Mouse (Mus musculus): ENCODE data around the gene Orm1. TPM values are rescaled to one million over a fixed set of nuclear protein-coding genes. Genes with fewer than 3 reads are reported as not detected.
A peak's percentile ranks its signal among the peaks of the same experiment; 100 is the strongest.

Orm1 gene
- 3.9 and 4.7 TPM in 2 replicates for polyA plus RNA-seq (2012; rRNA removed)

GRCm38 (mm10) chr4:63344295-63344694 is at the start of gene Orm1:
Orm1 (plus strand) TSS chr4:63344560.
- 62% methylated on average over 8 of the region's 8 CpGs for WGBS
- Histone ChIP-seq H3K4me1 (ENCODE audit: control insufficient read depth, insufficient read depth, low read length) (no peaks in the 10 kb centered on the region), H3K4me3 (replicated peaks; ENCODE audit: extremely low read depth, low read depth, low read length) (no peak within 1 kb of the TSS)
- TF ChIP-seq CTCF (IDR thresholded peaks at IDR 0.05; ENCODE audit: insufficient read depth, low read length) (no peak), POLR2A (IDR thresholded peaks at IDR 0.05; ENCODE audit: borderline replicate concordance, extremely low read depth, low read depth, low read length) (no peak)
- no peak for DNase-seq

DNA sequence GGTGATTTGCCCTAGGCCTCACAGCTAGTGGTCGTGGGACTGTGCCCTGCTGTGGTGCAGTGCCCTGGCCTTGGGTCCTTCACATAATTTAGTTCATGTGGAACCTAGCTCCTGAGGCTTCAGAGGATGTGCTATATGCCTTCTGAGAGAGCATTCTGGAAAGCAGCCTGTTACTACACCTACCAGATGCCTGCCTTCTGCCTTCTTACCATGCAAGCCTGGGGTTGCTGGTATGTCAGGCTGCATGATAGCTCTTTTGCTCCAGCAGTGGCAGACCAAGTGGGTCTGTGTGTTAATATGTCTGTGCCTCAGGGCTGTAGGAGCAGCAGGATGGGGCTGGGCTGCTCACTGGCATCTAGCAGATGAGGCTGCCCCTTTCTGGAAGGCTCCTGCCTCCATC is 48.7 kb upstream of the Orm1 start:
- TF ChIP-seq POLR2A (IDR thresholded peaks at IDR 0.05; ENCODE audit: borderline replicate concordance, extremely low read depth, low read depth, low read length) (no peak), CTCF (IDR thresholded peaks at IDR 0.05; ENCODE audit: insufficient read depth, low read length) (no peak)
- no peaks in the 10 kb centered on the region for H3K4me1 ChIP-seq (ENCODE audit: control insufficient read depth, insufficient read depth, low read length)
- 77% methylated on average over 1 of the region's 1 CpGs for WGBS
- H3K4me3 ChIP-seq (replicated peaks; ENCODE audit: extremely low read depth, low read depth, low read length) = no peak overlapping the region
- no peak for DNase-seq

DNA sequence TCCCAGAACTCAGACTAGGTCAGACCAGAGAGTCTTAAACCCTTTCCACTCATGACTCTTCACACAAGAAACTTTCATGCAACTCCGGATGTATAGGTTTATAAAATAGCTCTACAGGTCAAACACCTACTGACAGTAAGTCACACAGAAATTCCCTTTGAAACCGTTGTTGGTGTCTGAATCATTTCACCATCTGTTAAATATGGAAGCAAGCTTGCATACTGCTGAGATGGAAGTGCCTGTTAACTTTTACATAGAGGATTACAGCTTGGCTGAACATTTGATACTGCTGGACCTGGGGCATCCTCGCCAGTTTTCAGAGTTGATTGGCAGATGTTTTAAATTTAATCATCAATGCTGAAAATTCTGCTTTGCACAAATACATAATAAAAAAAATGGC is 48.1 kb upstream of the Orm1 start:
- DNase-seq = no peak
- no peak for TF ChIP-seq POLR2A (IDR thresholded peaks at IDR 0.05; ENCODE audit: borderline replicate concordance, extremely low read depth, low read depth, low read length)
- TF ChIP-seq CTCF (IDR thresholded peaks at IDR 0.05; ENCODE audit: insufficient read depth, low read length) = no peak
- Histone ChIP-seq H3K4me1 (ENCODE audit: control insufficient read depth, insufficient read depth, low read length) (no peaks in the 10 kb centered on the region), H3K4me3 (replicated peaks; ENCODE audit: extremely low read depth, low read depth, low read length) (no peak overlapping the region)
- 60% methylated on average over 3 of the region's 3 CpGs for WGBS

DNA sequence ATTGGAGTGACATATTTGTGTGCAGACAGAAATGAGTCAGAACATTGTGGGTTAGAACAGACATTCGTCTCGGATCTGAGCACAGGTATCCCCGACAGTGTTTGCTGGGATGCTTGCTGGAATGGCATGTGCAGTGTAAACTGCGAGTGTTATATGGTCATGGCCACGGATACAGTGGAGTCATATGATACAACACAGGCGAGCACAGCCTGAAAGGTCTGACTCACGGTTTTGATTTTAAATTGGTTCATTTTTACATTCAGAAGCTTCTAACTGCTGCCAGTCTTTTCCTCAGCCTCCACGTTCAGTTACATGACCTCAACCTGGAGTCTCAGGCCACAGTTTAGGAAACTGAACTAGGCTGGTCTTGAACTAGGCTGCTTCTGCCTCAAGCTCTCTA is 47.5 kb upstream of the Orm1 start:
- TF ChIP-seq CTCF (IDR thresholded peaks at IDR 0.05; ENCODE audit: insufficient read depth, low read length) (no peak), POLR2A (IDR thresholded peaks at IDR 0.05; ENCODE audit: borderline replicate concordance, extremely low read depth, low read depth, low read length) (no peak)
- DNase-seq = no peak
- Histone ChIP-seq H3K4me3 (replicated peaks; ENCODE audit: extremely low read depth, low read depth, low read length) (no peak overlapping the region), H3K4me1 (ENCODE audit: control insufficient read depth, insufficient read depth, low read length) (no peaks in the 10 kb centered on the region)
- WGBS = 74% methylated on average over 8 of the region's 8 CpGs

- 88% methylated on average over 8 of the region's 8 CpGs for WGBS
- Histone ChIP-seq H3K4me1 (ENCODE audit: control insufficient read depth, insufficient read depth, low read length) (no peaks in the 10 kb centered on the region), H3K4me3 (replicated peaks; ENCODE audit: extremely low read depth, low read depth, low read length) (no peak overlapping the region)
- no peak for DNase-seq
- no peak for TF ChIP-seq CTCF (IDR thresholded peaks at IDR 0.05; ENCODE audit: insufficient read depth, low read length)
- no peak for TF ChIP-seq POLR2A (IDR thresholded peaks at IDR 0.05; ENCODE audit: borderline replicate concordance, extremely low read depth, low read depth, low read length)
Measured at GRCm38 (mm10) chr4:63298191-63298590, 46.2 kb upstream of the Orm1 start.

DNA sequence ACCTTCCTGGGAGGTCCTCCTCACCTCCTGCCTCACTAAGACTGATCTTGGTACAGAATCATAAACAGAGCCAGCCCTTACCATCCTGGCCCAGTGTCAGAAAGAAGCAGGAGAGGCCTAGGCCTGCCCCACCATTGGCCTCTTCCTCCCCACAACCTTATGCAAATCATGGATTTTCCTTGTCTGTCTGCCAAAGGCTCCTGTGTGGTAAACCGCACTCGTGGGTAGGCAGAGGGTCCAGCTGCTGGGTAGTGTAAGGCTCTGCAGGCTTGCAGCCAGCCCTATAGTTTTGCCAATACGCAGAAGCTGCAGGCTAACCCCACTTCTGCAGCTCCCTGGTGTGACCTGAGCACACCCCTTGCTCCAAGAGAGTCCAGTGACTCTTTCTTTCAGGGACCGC is 41.7 kb upstream of the Orm1 start:
- WGBS = 52% methylated on average over 4 of the region's 4 CpGs
- no peak for DNase-seq
- no peak overlapping the region for H3K4me3 ChIP-seq (replicated peaks; ENCODE audit: extremely low read depth, low read depth, low read length)
- TF ChIP-seq CTCF (IDR thresholded peaks at IDR 0.05; ENCODE audit: insufficient read depth, low read length) = no peak
- no peak for TF ChIP-seq POLR2A (IDR thresholded peaks at IDR 0.05; ENCODE audit: borderline replicate concordance, extremely low read depth, low read depth, low read length)
- no peaks in the 10 kb centered on the region for H3K4me1 ChIP-seq (ENCODE audit: control insufficient read depth, insufficient read depth, low read length)

- WGBS = 38% methylated on average over 21 of the region's 21 CpGs
- Histone ChIP-seq H3K4me3 (replicated peaks; ENCODE audit: extremely low read depth, low read depth, low read length) (no peak overlapping the region), H3K4me1 (ENCODE audit: control insufficient read depth, insufficient read depth, low read length) (no peaks in the 10 kb centered on the region)
- peak; percentile 81 for DNase-seq
- TF ChIP-seq CTCF (IDR thresholded peaks at IDR 0.05; ENCODE audit: insufficient read depth, low read length) (peak; percentile 39), POLR2A (IDR thresholded peaks at IDR 0.05; ENCODE audit: borderline replicate concordance, extremely low read depth, low read depth, low read length) (no peak)
Measured at GRCm38 (mm10) chr4:63307175-63308062, 36.9 kb upstream of the Orm1 start.

GRCm38 (mm10) chr4:63308316-63308715 is 36.0 kb upstream of the Orm1 start:
- TF ChIP-seq POLR2A (IDR thresholded peaks at IDR 0.05; ENCODE audit: borderline replicate concordance, extremely low read depth, low read depth, low read length) (no peak), CTCF (IDR thresholded peaks at IDR 0.05; ENCODE audit: insufficient read depth, low read length) (no peak)
- 78% methylated on average over 3 of the region's 3 CpGs for WGBS
- DNase-seq = no peak

DNA sequence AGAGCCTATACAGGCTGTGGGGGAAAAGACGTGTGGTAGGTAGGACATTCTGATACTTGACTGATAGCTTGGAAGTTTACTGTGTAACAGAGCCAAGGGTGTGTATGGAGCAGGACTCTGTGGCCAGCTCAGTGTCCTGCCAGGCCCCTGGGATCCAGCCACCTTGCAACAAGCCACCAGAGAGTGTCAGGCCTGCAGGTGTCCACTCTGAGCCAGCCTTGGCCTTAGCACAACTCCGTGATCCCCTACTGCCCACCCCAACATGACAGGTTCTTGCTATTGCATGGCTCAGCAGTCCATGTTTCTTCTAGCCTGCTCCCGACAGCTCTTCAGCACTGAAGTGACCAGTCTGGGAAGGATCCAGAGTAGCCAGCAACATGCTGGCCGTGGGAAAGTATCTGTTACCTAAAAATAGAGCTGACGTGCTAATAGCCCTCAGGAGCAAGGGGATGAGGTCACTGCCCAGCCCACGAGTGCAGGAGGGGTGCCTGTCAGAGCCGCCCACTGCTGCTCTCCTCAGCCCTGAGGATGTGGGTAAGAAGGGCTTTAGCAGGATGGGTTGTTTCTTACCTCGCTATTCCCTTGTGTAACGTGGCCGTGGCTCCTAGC is 34.0 kb upstream of the Orm1 start:
- WGBS = 42% methylated on average over 10 of the region's 10 CpGs
- TF ChIP-seq POLR2A (IDR thresholded peaks at IDR 0.05; ENCODE audit: borderline replicate concordance, extremely low read depth, low read depth, low read length) (no peak), CTCF (IDR thresholded peaks at IDR 0.05; ENCODE audit: insufficient read depth, low read length) (no peak)
- no peak for DNase-seq

More at GRCm38 (mm10) chr4:63308316-63308715, 36.0 kb upstream of the Orm1 start:
- H3K4me3 ChIP-seq (replicated peaks; ENCODE audit: extremely low read depth, low read depth, low read length) = no peak overlapping the region
- no peaks in the 10 kb centered on the region for H3K4me1 ChIP-seq (ENCODE audit: control insufficient read depth, insufficient read depth, low read length)

More for the DNA sequence above, 34.0 kb upstream of the Orm1 start:
- H3K4me3 ChIP-seq (replicated peaks; ENCODE audit: extremely low read depth, low read depth, low read length) = no peak overlapping the region
- no peaks in the 10 kb centered on the region for H3K4me1 ChIP-seq (ENCODE audit: control insufficient read depth, insufficient read depth, low read length)

Measured in lung, adult 2 months (tissue).